Mouse (Mus musculus) adrenal gland (tissue): ENCODE data around the gene Rtf2.

Experiments
- intact Hi-C: fragments of 180-260 bp; cut with DNase I; formaldehyde crosslinking; loops from one replicate; pipeline ENCODE4 v1.15.1; 2025
- long read RNA-seq, 2 experiments: library from polyadenylated mRNA; unstranded; transcript quantifications; one replicate each; pipeline ENCODE4 v2.0.0; 2020; ENCODE audit warnings: borderline replicate concordance in 1 of 2; ENCODE audit not compliant: insufficient replicate concordance in 1 of 2

The Rtf2 gene
- long read RNA-seq, experiment 1, transcript Rtf2-201 (9 exons, 2,173 nt), result major isoform, 83 of 90 reads
- long read RNA-seq, experiment 1, partial matches to known transcripts, result 6 of 90 reads
- long read RNA-seq, experiment 1, other reads (novel, unspliced or antisense), result 1 of 90 reads
- long read RNA-seq, experiment 2, transcript Rtf2-201 (9 exons, 2,173 nt), result major isoform, 68 of 98 reads
- long read RNA-seq, experiment 2, partial matches to known transcripts, result 25 of 98 reads
- long read RNA-seq, experiment 2, other reads (novel, unspliced or antisense), result 5 of 98 reads

- intact Hi-C loops, result loop anchor here (5.0 to 10.0 kb wide), 3 partner anchors 68 to 215 kb away; partner anchors contain the start of genes Aurka, Cstf1 and Fam210b
These were observed at the start of gene Rtf2 for GRCm38 (mm10) chr2:172439843-172440639. Gene Rtf2, plus strand, starts transcription at chr2:172440556.

GRCm38 (mm10) chr2:172392041-172392521 is 48.3 kb upstream of the Rtf2 start:
- intact Hi-C loops, result no loop called here

- intact Hi-C loops, result no loop called here
These were observed 46.8 kb upstream of the Rtf2 start, which contains the start of gene Cass4 for GRCm38 (mm10) chr2:172393391-172394051. Gene Cass4, plus strand, starts transcription at chr2:172393794.

GRCm38 (mm10) chr2:172394052-172394392 is 46.3 kb upstream of the Rtf2 start:
- intact Hi-C loops, result no loop called here

- intact Hi-C loops, result no loop called here
These were observed 45.7 kb upstream of the Rtf2 start for GRCm38 (mm10) chr2:172394671-172395070.

- intact Hi-C loops, result no loop called here
These were observed 44.4 kb upstream of the Rtf2 start for GRCm38 (mm10) chr2:172395961-172396360.

GRCm38 (mm10) chr2:172399901-172400300 is 40.5 kb upstream of the Rtf2 start:
- intact Hi-C loops, result no loop called here

GRCm38 (mm10) chr2:172401116-172401825 is 39.1 kb upstream of the Rtf2 start:
- intact Hi-C loops, result no loop called here

GRCm38 (mm10) chr2:172404239-172404638 is 36.1 kb upstream of the Rtf2 start:
- intact Hi-C loops, result no loop called here

GRCm38 (mm10) chr2:172405011-172405410 is 35.3 kb upstream of the Rtf2 start:
- intact Hi-C loops, result no loop called here

GRCm38 (mm10) chr2:172406173-172406572 is 34.2 kb upstream of the Rtf2 start:
- intact Hi-C loops, result no loop called here

GRCm38 (mm10) chr2:172407499-172407898 is 32.9 kb upstream of the Rtf2 start:
- intact Hi-C loops, result no loop called here

GRCm38 (mm10) chr2:172410686-172411085 is 29.7 kb upstream of the Rtf2 start:
- intact Hi-C loops, result no loop called here

- intact Hi-C loops, result no loop called here
These were observed 29.3 kb upstream of the Rtf2 start for GRCm38 (mm10) chr2:172411091-172411490.

- intact Hi-C loops, result no loop called here
These were observed 27.9 kb upstream of the Rtf2 start for GRCm38 (mm10) chr2:172412454-172412853.

- intact Hi-C loops, result no loop called here
These were observed 27.1 kb upstream of the Rtf2 start for GRCm38 (mm10) chr2:172413273-172413672.

- intact Hi-C loops, result no loop called here
These were observed 26.5 kb upstream of the Rtf2 start for GRCm38 (mm10) chr2:172413894-172414293.

GRCm38 (mm10) chr2:172416218-172416617 is 24.1 kb upstream of the Rtf2 start:
- intact Hi-C loops, result no loop called here

- intact Hi-C loops, result no loop called here
These were observed 23.5 kb upstream of the Rtf2 start for GRCm38 (mm10) chr2:172416876-172417275.

GRCm38 (mm10) chr2:172418208-172418607 is 22.1 kb upstream of the Rtf2 start:
- intact Hi-C loops, result no loop called here

GRCm38 (mm10) chr2:172430609-172431008 is 9.7 kb upstream of the Rtf2 start:
- intact Hi-C loops, result no loop called here
